Mouse (Mus musculus) G1E (cell line): Measurements from ENCODE around the gene Etnk2. TPM values are rescaled to one million over a fixed set of nuclear protein-coding genes. Genes with fewer than 3 reads are reported as not detected.

ENCODE experiments used
- ATAC-seq: 2 replicates; pipeline ENCODE4 v1.8.0; 2016; ENCODE audit warnings: mild to moderate bottlenecking; ENCODE audit not compliant: insufficient number of reproducible peaks, poor library complexity, low FRiP score, severe bottlenecking; ENCODE audit errors: extremely low read depth
- DNase-seq: peaks from one replicate; pipeline ENCODE4 v3.0.0; 2012; ENCODE audit warnings: low spot score
- H3K27me3 ChIP-seq: 2 replicates; pipeline ENCODE4 v1.6.1; 2012; ENCODE audit warnings: mild to moderate bottlenecking, low read length, inconsistent platforms; ENCODE audit not compliant: insufficient read depth
- H3K36me3 ChIP-seq: replicated peaks from 2 replicates; pipeline ENCODE3; 2012; ENCODE audit warnings: mild to moderate bottlenecking, inconsistent platforms
- H3K4me1 ChIP-seq: 2 replicates; pipeline ENCODE4 v1.6.1; 2012; ENCODE audit warnings: low read depth, low read length, inconsistent platforms, mixed read lengths; ENCODE audit not compliant: insufficient read depth
- H3K4me3 ChIP-seq: 2 replicates; pipeline ENCODE4 v1.5.1; 2012; ENCODE audit warnings: low read depth, mild to moderate bottlenecking, inconsistent platforms, low read length, moderate library complexity, mixed read lengths
- H3K9me3 ChIP-seq: replicated peaks from 2 replicates; pipeline ENCODE4 v1.6.1; 2012; ENCODE audit warnings: inconsistent platforms
- CTCF ChIP-seq: IDR thresholded peaks from 2 replicates; pipeline ENCODE4 v1.5.1; 2012; ENCODE audit warnings: low read depth, low read length, inconsistent platforms, mixed read lengths
- GATA1 ChIP-seq: IDR thresholded peaks from 2 replicates; pipeline ENCODE4 v1.6.1; 2012; ENCODE audit warnings: borderline replicate concordance, low read length, inconsistent platforms, mixed read lengths
- GATA2 ChIP-seq: IDR thresholded peaks from 2 replicates; pipeline ENCODE4 v1.6.1; 2012; ENCODE audit warnings: low read depth, low read length, inconsistent platforms, borderline replicate concordance
- POLR2AphosphoS5 ChIP-seq: IDR thresholded peaks from 2 replicates; pipeline ENCODE4 v1.6.1; 2012; ENCODE audit warnings: low read depth, low read length, inconsistent platforms; ENCODE audit not compliant: insufficient replicate concordance
- TAL1 ChIP-seq: conservative IDR thresholded peaks from 2 replicates; pipeline ENCODE4 v1.6.1; 2012; ENCODE audit warnings: low read depth, low read length, inconsistent platforms, mixed read lengths
- polyA plus RNA-seq: library from polyadenylated mRNA; stranded (reverse); fragments of >175 nt; gene quantifications from 2 replicates; pipeline ENCODE4 v1.2.3, GENCODE M21; 2012
- total RNA-seq, 2 experiments: library from RNA; stranded (forward) in 1 of 2; stranded (reverse) in 1 of 2; fragments of 200-1000 nt in 1 of 2; fragments of >200 nt in 1 of 2; fragmentation: Nextera tagmentation in 1 of 2; gene quantifications; 2 replicates each; pipeline ENCODE4 v1.2.3; 2014 to 2017

Gene Etnk2
- total and polyA plus RNA-seq, 3 experiments, result 0.05 TPM; not detected in 2

DNA sequence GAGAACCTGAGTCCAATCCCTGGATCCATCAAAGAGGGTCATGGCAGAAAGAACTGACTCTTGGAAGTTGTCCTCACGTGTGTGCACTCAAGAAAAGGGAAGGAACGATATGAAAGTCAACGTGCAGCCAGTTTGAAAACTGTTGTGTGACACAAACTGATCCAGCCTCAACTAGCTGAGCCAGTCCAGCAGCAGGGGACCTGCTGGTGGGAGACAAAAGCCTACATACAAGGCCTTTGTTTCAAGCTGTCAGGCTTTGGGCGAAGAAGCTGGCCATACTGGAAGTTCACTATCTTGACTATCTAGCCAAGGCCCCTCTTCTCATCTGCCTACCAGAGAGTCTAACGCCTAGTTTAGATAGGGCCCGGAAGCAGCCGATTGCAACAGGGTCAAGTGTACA is 53.1 kb downstream of the Etnk2 start:
- Histone ChIP-seq H3K27me3 (peaks cover 6% of the 10 kb centered on the region), H3K36me3 (no peaks in the 10 kb centered on the region), H3K4me3 (no peak overlapping the region), H3K4me1 (no peaks in the 10 kb centered on the region), H3K9me3 (no peaks in the 10 kb centered on the region)
- TF ChIP-seq GATA1, result no peak
- TF ChIP-seq CTCF, result no peak
- TF ChIP-seq POLR2AphosphoS5, result no peak
- TF ChIP-seq GATA2, result no peak
- TF ChIP-seq TAL1, result no peak
- no peak for ATAC-seq
- no peak for DNase-seq

DNA sequence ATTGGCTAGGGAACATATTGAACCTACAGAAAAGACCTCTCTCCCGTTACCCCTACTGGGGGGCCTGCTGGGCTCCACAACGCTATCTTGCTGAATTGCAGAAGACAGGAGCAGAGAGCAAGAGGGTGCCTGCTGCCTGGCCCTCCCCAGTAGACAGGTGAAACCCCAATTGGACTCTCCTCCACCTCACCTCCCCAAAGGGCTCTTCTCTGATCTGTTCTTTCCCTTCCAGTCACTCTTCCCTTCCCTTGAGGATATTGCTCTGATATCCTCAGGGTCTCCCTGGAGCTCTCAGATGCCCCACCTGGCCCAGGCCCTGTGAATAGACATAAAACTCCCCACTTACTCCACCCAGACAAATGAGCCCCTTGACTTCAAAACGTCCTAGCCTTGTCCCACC is 53.7 kb downstream of the Etnk2 start:
- ATAC-seq, result no peak
- peaks cover 6% of the 10 kb centered on the region for H3K27me3 ChIP-seq
- H3K9me3 ChIP-seq, result no peaks in the 10 kb centered on the region
- no peak overlapping the region for H3K4me3 ChIP-seq
- no peak for DNase-seq
- TF ChIP-seq CTCF (no peak), GATA2 (no peak), POLR2AphosphoS5 (no peak), TAL1 (no peak), GATA1 (no peak)
- no peaks in the 10 kb centered on the region for H3K4me1 ChIP-seq
- no peaks in the 10 kb centered on the region for H3K36me3 ChIP-seq

GRCm38 (mm10) chr1:133417539-133417938 is 54.2 kb downstream of the Etnk2 start:
- DNase-seq (no peak), ATAC-seq (no peak)
- peaks cover 7% of the 10 kb centered on the region for H3K27me3 ChIP-seq
- no peaks in the 10 kb centered on the region for H3K4me1 ChIP-seq
- no peaks in the 10 kb centered on the region for H3K9me3 ChIP-seq
- no peak overlapping the region for H3K4me3 ChIP-seq
- TF ChIP-seq POLR2AphosphoS5, result no peak
- no peak for TF ChIP-seq GATA2
- no peak for TF ChIP-seq CTCF
- TF ChIP-seq GATA1, result no peak
- TF ChIP-seq TAL1, result no peak
- H3K36me3 ChIP-seq, result no peaks in the 10 kb centered on the region

GRCm38 (mm10) chr1:133418164-133418800 is 54.9 kb downstream of the Etnk2 start:
- no peak for DNase-seq
- Histone ChIP-seq H3K27me3 (peaks cover 10% of the 10 kb centered on the region), H3K9me3 (peaks cover 6% of the 10 kb centered on the region), H3K4me3 (no peak overlapping the region), H3K36me3 (no peaks in the 10 kb centered on the region), H3K4me1 (no peaks in the 10 kb centered on the region)
- TF ChIP-seq TAL1 (no peak), GATA2 (no peak), CTCF (no peak), POLR2AphosphoS5 (no peak), GATA1 (no peak)
- ATAC-seq, result no peak

DNA sequence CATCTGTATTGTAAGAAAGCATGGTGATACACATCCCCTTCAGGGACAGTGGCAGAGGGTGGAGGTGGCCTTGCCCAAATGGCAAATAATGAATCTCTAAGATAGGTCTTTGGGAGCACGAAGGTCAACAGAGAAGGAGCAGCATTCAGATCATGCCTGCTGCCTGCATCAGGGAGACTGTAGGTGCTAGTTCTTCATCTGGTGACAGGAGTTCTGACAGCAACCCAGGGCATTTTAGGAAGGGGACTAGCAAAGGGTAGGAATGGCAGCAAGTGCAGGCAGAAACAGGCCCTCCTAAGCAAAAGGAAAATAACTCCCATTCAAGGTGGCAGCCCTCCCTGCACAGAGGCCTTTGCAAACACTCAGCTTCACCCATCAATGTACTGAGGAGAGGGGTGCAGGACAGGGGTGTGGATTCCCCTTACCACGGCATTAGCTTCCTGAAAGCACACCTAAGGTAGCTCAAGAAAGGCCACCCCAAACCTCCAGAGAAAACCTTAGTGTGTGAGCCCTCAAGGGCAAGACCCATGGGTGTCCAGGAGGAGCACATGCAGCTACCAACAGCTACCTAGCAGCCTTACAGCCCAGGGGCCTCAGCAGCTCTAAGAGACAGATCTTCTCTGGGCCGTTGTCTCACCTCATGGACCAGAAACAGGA is 55.9 kb downstream of the Etnk2 start:
- TF ChIP-seq TAL1 (no peak), GATA1 (peak; percentile 87; the same call in 1 of the 2 replicates)
- peaks cover 15% of the 10 kb centered on the region for H3K9me3 ChIP-seq
- no peaks in the 10 kb centered on the region for H3K36me3 ChIP-seq
- no peak overlapping the region for H3K4me3 ChIP-seq
- H3K27me3 ChIP-seq, result peaks cover 10% of the 10 kb centered on the region
- no peak for DNase-seq
- no peak for ATAC-seq
- H3K4me1 ChIP-seq, result no peaks in the 10 kb centered on the region

DNA sequence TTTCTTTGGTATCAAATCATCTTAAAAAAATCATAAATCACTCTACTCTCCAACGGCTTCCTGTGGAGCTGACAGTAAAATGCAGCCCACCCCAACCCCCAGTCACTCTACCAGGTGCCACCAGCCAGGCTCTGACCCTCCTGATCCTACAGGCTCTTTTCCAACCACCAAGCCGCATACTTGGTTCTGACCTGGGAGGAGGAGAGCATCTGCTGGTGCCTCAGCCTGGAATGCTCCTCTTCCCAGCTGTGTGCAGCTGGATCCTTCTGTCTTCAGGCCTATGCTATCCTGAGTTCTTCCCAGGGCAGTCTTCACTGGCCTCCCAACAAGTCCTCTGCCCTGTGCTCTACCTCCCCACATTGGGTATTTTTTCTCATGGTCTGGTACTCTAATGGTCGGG is 57.1 kb downstream of the Etnk2 start:
- H3K36me3 ChIP-seq, result no peaks in the 10 kb centered on the region
- no peak for ATAC-seq

More for the DNA sequence above, 57.1 kb downstream of the Etnk2 start:
- no peak for DNase-seq
- TF ChIP-seq GATA2 (no peak), CTCF (no peak), GATA1 (no peak), TAL1 (no peak), POLR2AphosphoS5 (no peak)
- Histone ChIP-seq H3K27me3 (peaks cover 6% of the 10 kb centered on the region), H3K4me3 (no peak overlapping the region), H3K4me1 (no peaks in the 10 kb centered on the region), H3K9me3 (peaks cover 15% of the 10 kb centered on the region)
